Mouse (Mus musculus) ovary, postnatal 10 days (tissue): ENCODE results near the gene Pias1.
"Not testable (repeated sequence)": the region's sequence is repeated elsewhere in the genome, so short reads cannot be mapped to it uniquely, and the experiment has no call there.

Source experiments
- DNase-seq: peaks from one replicate; pipeline ENCODE4 v3.0.0; 2022; ENCODE audit warnings: low spot score

Gene Pias1

GRCm38 (mm10) chr9:62940966-62941365, 46.8 kb downstream of the Pias1 start:
- no peak for DNase-seq

- no peak for DNase-seq
These were observed 51.9 kb downstream of the Pias1 start for GRCm38 (mm10) chr9:62935854-62936253.

GRCm38 (mm10) chr9:62934700-62935400, 52.9 kb downstream of the Pias1 start:
- DNase-seq = no peak

- no peak for DNase-seq
These were observed 55.0 kb downstream of the Pias1 start for GRCm38 (mm10) chr9:62932575-62933339.

GRCm38 (mm10) chr9:62924886-62925610, 62.7 kb downstream of the Pias1 start:
- DNase-seq = no peak

- DNase-seq = no peak
These were observed 66.8 kb downstream of the Pias1 start for GRCm38 (mm10) chr9:62920877-62921276.

GRCm38 (mm10) chr9:62917059-62917458, 70.7 kb downstream of the Pias1 start:
- no peak for DNase-seq

GRCm38 (mm10) chr9:62913390-62914069, 74.2 kb downstream of the Pias1 start:
- DNase-seq = no peak

GRCm38 (mm10) chr9:62905039-62905438, 82.7 kb downstream of the Pias1 start:
- DNase-seq = no peak

- DNase-seq = no peak
These were observed 83.9 kb downstream of the Pias1 start for GRCm38 (mm10) chr9:62903841-62904240.

- no peak for DNase-seq
These were observed 86.0 kb downstream of the Pias1 start for GRCm38 (mm10) chr9:62901736-62902135.

- no peak for DNase-seq
These were observed 93.2 kb downstream of the Pias1 start for GRCm38 (mm10) chr9:62894486-62894885.

GRCm38 (mm10) chr9:62881871-62882270, 105.9 kb downstream of the Pias1 start:
- DNase-seq = no peak

GRCm38 (mm10) chr9:62877825-62878224, 109.9 kb downstream of the Pias1 start:
- no peak for DNase-seq

GRCm38 (mm10) chr9:62876966-62877616, 110.6 kb downstream of the Pias1 start:
- no peak for DNase-seq

- no peak for DNase-seq
These were observed 117.0 kb downstream of the Pias1 start for GRCm38 (mm10) chr9:62870728-62871127.

- DNase-seq = not testable (repeated sequence)
These were observed 118.5 kb downstream of the Pias1 start for GRCm38 (mm10) chr9:62869236-62869635.

GRCm38 (mm10) chr9:62860866-62861265, 126.9 kb downstream of the Pias1 start:
- DNase-seq = no peak

- not testable (repeated sequence) for DNase-seq
These were observed 127.6 kb downstream of the Pias1 start for GRCm38 (mm10) chr9:62860102-62860501.

- DNase-seq = peak; percentile 19
These were observed 129.3 kb downstream of the Pias1 start for GRCm38 (mm10) chr9:62858266-62859019.

GRCm38 (mm10) chr9:62857719-62858261, 129.9 kb downstream of the Pias1 start, which contains the start of gene Calml4:
Gene Calml4 (plus strand): TSS chr9:62858080.
- DNase-seq = peak; percentile 75
